Mouse (Mus musculus) megakaryocyte, embryonic 14.5 days (primary cell): ENCODE measurements around the gene Grk3. TPM values are rescaled to one million over a fixed set of nuclear protein-coding genes. Genes with fewer than 3 reads are reported as not detected.

Source experiments
- H3K27me3 ChIP-seq: replicated peaks from 2 replicates; pipeline ENCODE3; 2012; ENCODE audit warnings: inconsistent platforms
- H3K36me3 ChIP-seq: replicated peaks from 2 replicates; pipeline ENCODE3; 2012; ENCODE audit warnings: low read length, inconsistent platforms, mixed read lengths
- H3K4me1 ChIP-seq: 2 replicates; pipeline ENCODE4 v1.6.1; 2012; ENCODE audit warnings: inconsistent platforms
- H3K4me3 ChIP-seq: replicated peaks from 2 replicates; pipeline ENCODE3; 2012; ENCODE audit warnings: moderate library complexity, mild to moderate bottlenecking, inconsistent platforms
- H3K9me3 ChIP-seq: 2 replicates; pipeline ENCODE4 v1.6.1; 2012; ENCODE audit warnings: inconsistent platforms
- FLI1 ChIP-seq: IDR thresholded peaks from 2 replicates; pipeline ENCODE4 v1.6.1; 2012; ENCODE audit warnings: low read length, inconsistent platforms, mixed read lengths
- GATA1 ChIP-seq: IDR thresholded peaks from 3 replicates; pipeline ENCODE4 v1.6.1; 2012; ENCODE audit warnings: mixed read lengths, low read length, inconsistent platforms, borderline replicate concordance
- polyA plus RNA-seq: library from polyadenylated mRNA; stranded (reverse); fragments of >175 nt; gene quantifications from 2 replicates; pipeline ENCODE4 v1.2.3, GENCODE M21; 2012; ENCODE audit warnings: low replicate concordance; ENCODE audit not compliant: insufficient read depth

The Grk3 gene
- polyA plus RNA-seq, 1 experiment = 0.40 TPM

GRCm38 (mm10) chr5:112924806-112925205 is 90.8 kb downstream of the Grk3 start:
- H3K36me3 ChIP-seq = no peaks in the 10 kb centered on the region
- peaks cover 4% of the 10 kb centered on the region for H3K27me3 ChIP-seq
- H3K4me1 ChIP-seq = no peaks in the 10 kb centered on the region; the same call in 1 of the 2 replicates
- H3K4me3 ChIP-seq = no peak overlapping the region
- no peaks in the 10 kb centered on the region for H3K9me3 ChIP-seq
- TF ChIP-seq GATA1 = no peak
- TF ChIP-seq FLI1 = no peak

- TF ChIP-seq GATA1 (no peak), FLI1 (no peak)
- Histone ChIP-seq H3K36me3 (no peaks in the 10 kb centered on the region), H3K9me3 (no peaks in the 10 kb centered on the region), H3K4me3 (no peak overlapping the region), H3K4me1 (no peaks in the 10 kb centered on the region; the same call in 1 of the 2 replicates), H3K27me3 (peaks cover 4% of the 10 kb centered on the region)
Observed at GRCm38 (mm10) chr5:112923841-112924240, 91.8 kb downstream of the Grk3 start.

- Histone ChIP-seq H3K4me1 (no peaks in the 10 kb centered on the region; the same call in 1 of the 2 replicates), H3K36me3 (no peaks in the 10 kb centered on the region), H3K4me3 (no peak overlapping the region), H3K9me3 (no peaks in the 10 kb centered on the region), H3K27me3 (peaks cover under 1% of the 10 kb centered on the region)
- TF ChIP-seq FLI1 = no peak
- TF ChIP-seq GATA1 = no peak
Observed at GRCm38 (mm10) chr5:112921914-112922313, 93.7 kb downstream of the Grk3 start.

GRCm38 (mm10) chr5:112910381-112910780 is 105.2 kb downstream of the Grk3 start:
- TF ChIP-seq FLI1 (no peak), GATA1 (no peak)
- Histone ChIP-seq H3K9me3 (peaks cover 9% of the 10 kb centered on the region), H3K4me1 (no peaks in the 10 kb centered on the region; the same call in 1 of the 2 replicates), H3K27me3 (peaks cover 2% of the 10 kb centered on the region), H3K36me3 (no peaks in the 10 kb centered on the region), H3K4me3 (no peak overlapping the region)

- TF ChIP-seq GATA1 = no peak
- no peak for TF ChIP-seq FLI1
- Histone ChIP-seq H3K4me1 (no peaks in the 10 kb centered on the region), H3K27me3 (peaks cover 2% of the 10 kb centered on the region)
Observed at GRCm38 (mm10) chr5:112908169-112908614, 107.4 kb downstream of the Grk3 start.

GRCm38 (mm10) chr5:112907504-112907903 is 108.1 kb downstream of the Grk3 start:
- H3K4me1 ChIP-seq = no peaks in the 10 kb centered on the region
- no peaks in the 10 kb centered on the region for H3K36me3 ChIP-seq
- H3K4me3 ChIP-seq = no peak overlapping the region
- peaks cover 2% of the 10 kb centered on the region for H3K27me3 ChIP-seq
- H3K9me3 ChIP-seq = peaks cover 14% of the 10 kb centered on the region
- TF ChIP-seq FLI1 (no peak), GATA1 (no peak)

More at GRCm38 (mm10) chr5:112908169-112908614, 107.4 kb downstream of the Grk3 start:
- Histone ChIP-seq H3K36me3 (no peaks in the 10 kb centered on the region), H3K4me3 (no peak overlapping the region), H3K9me3 (peaks cover 14% of the 10 kb centered on the region)

- Histone ChIP-seq H3K4me1 (no peaks in the 10 kb centered on the region), H3K4me3 (no peak within 1 kb of the TSS), H3K36me3 (no peaks in the 10 kb centered on the region), H3K27me3 (no peaks in the 10 kb centered on the region), H3K9me3 (peaks cover 11% of the 10 kb centered on the region)
- TF ChIP-seq FLI1 (no peak), GATA1 (no peak)
Observed at GRCm38 (mm10) chr5:112895674-112896654, 119.6 kb downstream of the Grk3 start, which contains the start of gene Myo18b. Gene Myo18b, minus strand, starts transcription at chr5:112896362.

- peaks cover 7% of the 10 kb centered on the region for H3K27me3 ChIP-seq
Observed at GRCm38 (mm10) chr5:112893462-112894060, 122.0 kb downstream of the Grk3 start.

GRCm38 (mm10) chr5:112892411-112892810 is 123.2 kb downstream of the Grk3 start:
- no peaks in the 10 kb centered on the region for H3K4me1 ChIP-seq
- TF ChIP-seq GATA1 (no peak), FLI1 (no peak)
- H3K27me3 ChIP-seq = peaks cover 7% of the 10 kb centered on the region
- no peaks in the 10 kb centered on the region for H3K36me3 ChIP-seq
- peaks cover 9% of the 10 kb centered on the region for H3K9me3 ChIP-seq
- no peak overlapping the region for H3K4me3 ChIP-seq

More at GRCm38 (mm10) chr5:112893462-112894060, 122.0 kb downstream of the Grk3 start:
- no peaks in the 10 kb centered on the region for H3K36me3 ChIP-seq
- H3K4me1 ChIP-seq = no peaks in the 10 kb centered on the region
- TF ChIP-seq GATA1 (no peak), FLI1 (no peak)
- H3K4me3 ChIP-seq = no peak overlapping the region
- peaks cover 13% of the 10 kb centered on the region for H3K9me3 ChIP-seq

- Histone ChIP-seq H3K27me3 (peaks cover 8% of the 10 kb centered on the region), H3K36me3 (no peaks in the 10 kb centered on the region), H3K4me3 (no peak overlapping the region), H3K9me3 (peaks cover 9% of the 10 kb centered on the region), H3K4me1 (no peaks in the 10 kb centered on the region)
- TF ChIP-seq GATA1 (no peak), FLI1 (no peak)
Observed at GRCm38 (mm10) chr5:112888651-112889050, 126.9 kb downstream of the Grk3 start.
